Comparison of ENCODE assay signal across 30 mouse cellular contexts in genomic region chr4:125270951-125271350, GRCm38 (mm10).
"Had no signal": no experiment of that assay in that cellular context is flagged by ENCODE, and none has a peak within 500 bp of the region (broad histone marks: within the 10 kb centered on the region; RNA-seq: fewer than 3 reads in every experiment).

No protein-coding gene starts in this region.

- H3K4me3 ChIP-seq: left cerebral cortex, adult 2 months; limb, embryonic 10.5 days; limb, embryonic 12.5 days; limb, embryonic 13.5 days; limb, embryonic 15.5 days; liver, embryonic 12.5 days; liver, embryonic 13.5 days; liver, embryonic 15.5 days; lung, embryonic 15.5 days; megakaryocyte, embryonic 14.5 days; midbrain, embryonic 10.5 days; midbrain, embryonic 12.5 days; midbrain, embryonic 13.5 days; midbrain, embryonic 15.5 days; myocyte; neural tube, embryonic 12.5 days had no signal

- H3K4me1 ChIP-seq: limb, embryonic 13.5 days; limb, embryonic 15.5 days; liver, embryonic 12.5 days; liver, embryonic 13.5 days; liver, embryonic 15.5 days; lung, embryonic 15.5 days had no signal

- H3K27ac ChIP-seq: left cerebral cortex, adult 2 months; limb, embryonic 10.5 days; limb, embryonic 12.5 days; limb, embryonic 13.5 days; limb, embryonic 15.5 days; liver, embryonic 12.5 days; liver, embryonic 13.5 days; liver, embryonic 14.5 days; liver, embryonic 15.5 days; lung, embryonic 15.5 days; macrophage; midbrain, embryonic 10.5 days; midbrain, embryonic 12.5 days; midbrain, embryonic 13.5 days; midbrain, embryonic 15.5 days; neural tube, embryonic 12.5 days had no signal

- H3K4me2 ChIP-seq: limb, embryonic 12.5 days; limb, embryonic 13.5 days; limb, embryonic 15.5 days; liver, embryonic 11.5 days; liver, embryonic 12.5 days; liver, embryonic 13.5 days; liver, embryonic 15.5 days; lung, embryonic 14.5 days; lung, embryonic 15.5 days; midbrain, embryonic 12.5 days; midbrain, embryonic 13.5 days; midbrain, embryonic 15.5 days; neural tube, embryonic 12.5 days had no signal

- DNase-seq: left cerebral cortex, postnatal 4 days; liver; liver, embryonic 13.5 days; liver, postnatal 0 days; lung, adult 18-20 months; lung, adult 2 months; lung, embryonic 14.5 days; lung, postnatal 10 days; lung, postnatal 14 days; lung, postnatal 36 days; midbrain, embryonic 14.5 days had no signal

- H3K9ac ChIP-seq: limb, embryonic 12.5 days; limb, embryonic 13.5 days; limb, embryonic 15.5 days; liver, embryonic 12.5 days; liver, embryonic 13.5 days; liver, embryonic 14.5 days; liver, embryonic 15.5 days; liver, postnatal 0 days; lung, embryonic 14.5 days; lung, embryonic 15.5 days; midbrain, embryonic 12.5 days; midbrain, embryonic 13.5 days; midbrain, embryonic 15.5 days; neural tube, embryonic 12.5 days had no signal

- ATAC-seq: liver, embryonic 12.5 days; liver, postnatal 0 days; lung, postnatal 0 days; midbrain, embryonic 13.5 days; midbrain, embryonic 15.5 days had no signal

- H3K9me3 ChIP-seq: limb, embryonic 10.5 days; limb, embryonic 12.5 days; limb, embryonic 13.5 days; limb, embryonic 15.5 days; liver, embryonic 12.5 days; liver, embryonic 13.5 days; liver, embryonic 15.5 days; lung, embryonic 15.5 days; midbrain, embryonic 10.5 days; midbrain, embryonic 12.5 days; midbrain, embryonic 13.5 days; midbrain, embryonic 15.5 days; neural tube, embryonic 12.5 days had no signal

- H3K36me3 ChIP-seq: limb, embryonic 10.5 days; limb, embryonic 12.5 days; limb, embryonic 13.5 days; limb, embryonic 15.5 days; liver, embryonic 12.5 days; liver, embryonic 13.5 days; liver, embryonic 15.5 days; lung, embryonic 15.5 days; midbrain, embryonic 10.5 days; midbrain, embryonic 12.5 days; midbrain, embryonic 13.5 days; midbrain, embryonic 15.5 days; neural tube, embryonic 12.5 days had no signal
